Mouse (Mus musculus): ENCODE results near the gene Arhgef33.
A peak's percentile ranks its signal among the peaks of the same experiment; 100 is the strongest.
"Not testable (repeated sequence)": the region's sequence is repeated elsewhere in the genome, so short reads cannot be mapped to it uniquely, and the experiment has no call there.

Gene Arhgef33

DNA sequence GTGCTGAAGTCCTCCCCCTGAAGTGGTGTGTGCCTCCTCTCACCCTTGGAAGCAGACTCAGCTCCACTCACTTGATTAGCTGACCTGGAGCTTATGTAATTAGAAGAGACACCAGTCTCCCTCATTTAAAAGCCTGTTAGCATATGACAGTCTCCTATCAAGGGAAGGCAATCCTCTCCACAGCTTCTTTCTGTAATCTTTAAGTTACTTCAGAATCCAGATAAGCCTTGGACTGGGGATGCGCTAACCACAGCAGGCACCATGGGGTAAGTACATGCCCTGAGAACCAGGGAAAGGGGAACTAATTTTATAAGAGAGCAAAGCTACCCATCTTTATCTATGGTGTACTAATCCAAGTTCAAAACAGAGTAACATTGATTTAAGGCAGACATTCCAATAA, at the start of gene Arhgef33:
TSS of gene Arhgef33 (plus strand) at position 157 of the 400 bp plus-strand sequence.
- DNase-seq (ENCODE audit: low spot score in 2 of 2): no peak

DNA sequence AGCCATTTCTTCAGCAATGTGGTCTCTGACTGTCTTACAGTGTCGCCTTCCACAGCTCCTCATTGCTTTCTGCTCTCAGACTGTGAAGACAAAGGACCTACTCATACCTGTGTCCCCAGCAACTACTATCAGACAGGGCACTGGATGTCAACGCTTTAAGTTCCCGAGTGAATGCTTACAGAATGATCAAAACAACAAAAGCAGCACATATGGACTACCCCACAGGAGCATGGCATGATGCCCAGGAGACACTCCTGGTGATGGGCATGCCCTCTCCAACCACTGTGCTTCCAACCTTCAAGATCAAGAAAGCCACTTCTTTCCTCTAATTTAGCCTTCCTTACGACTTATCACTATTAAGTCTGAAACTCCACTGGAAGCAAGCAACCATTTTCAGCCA, 40.1 kb upstream of the Arhgef33 start:
- no peak for DNase-seq (ENCODE audit: low spot score in 2 of 2)

DNA sequence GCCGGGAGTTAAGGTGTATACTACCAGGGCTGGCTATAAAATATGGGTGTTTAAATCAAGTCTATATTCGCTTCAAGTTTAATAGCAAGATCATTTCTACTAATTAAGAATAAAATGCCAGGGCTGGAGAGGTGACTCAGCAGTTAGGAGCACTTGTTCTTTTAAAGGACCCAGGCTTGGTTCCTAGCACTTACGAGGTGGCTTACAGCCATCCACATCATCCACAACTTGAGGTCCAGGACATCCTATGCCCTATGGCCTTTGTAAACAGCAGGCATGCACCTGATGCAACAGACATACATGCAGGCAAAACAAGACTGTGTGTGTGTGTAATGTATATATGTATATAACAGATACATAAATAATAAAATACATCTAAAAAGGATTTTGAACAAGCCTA, 39.1 kb upstream of the Arhgef33 start:
- DNase-seq (ENCODE audit: low spot score in 2 of 2): no peak

DNA sequence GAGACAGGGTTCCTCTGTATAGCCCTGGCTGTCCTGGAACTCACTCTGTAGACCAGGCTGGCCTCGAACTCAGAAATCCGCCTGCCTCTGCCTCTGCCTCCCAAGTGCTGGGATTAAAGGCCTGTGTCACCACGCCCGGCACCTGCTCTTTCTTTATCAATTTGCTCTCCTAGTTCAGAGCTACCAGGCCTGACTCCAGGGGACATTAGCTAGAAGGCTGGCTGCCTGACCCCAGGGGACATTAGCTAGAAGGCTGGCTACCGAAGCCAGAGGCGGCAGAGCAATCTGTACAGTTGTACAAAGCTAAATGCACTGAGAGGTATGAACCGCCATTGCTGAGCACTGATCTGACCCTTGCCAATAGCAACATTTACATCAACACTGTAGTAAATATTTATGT, 36.6 kb upstream of the Arhgef33 start:
- DNase-seq (ENCODE audit: low spot score in 2 of 2): not testable (repeated sequence)

DNA sequence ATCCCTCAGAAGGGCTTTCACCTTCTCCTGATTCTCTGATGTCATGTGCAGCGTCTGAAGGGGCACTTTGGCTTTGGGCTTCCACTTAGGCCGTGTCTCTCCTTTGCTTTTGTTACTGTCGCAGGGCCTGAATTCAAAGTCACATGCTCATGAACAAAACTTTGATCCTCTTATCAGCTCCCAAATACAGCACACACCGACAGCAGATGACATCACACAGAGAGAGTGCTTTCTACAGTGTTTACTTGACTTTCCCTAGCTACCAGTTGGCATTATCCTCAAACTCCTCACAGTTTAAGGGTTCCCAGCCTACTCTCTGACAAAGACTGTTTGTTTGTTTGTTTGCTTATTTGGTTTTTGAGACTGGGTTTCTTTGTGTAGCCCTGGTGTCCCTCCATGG, 29.0 kb upstream of the Arhgef33 start:
- no peak for DNase-seq (ENCODE audit: low spot score in 2 of 2)

DNA sequence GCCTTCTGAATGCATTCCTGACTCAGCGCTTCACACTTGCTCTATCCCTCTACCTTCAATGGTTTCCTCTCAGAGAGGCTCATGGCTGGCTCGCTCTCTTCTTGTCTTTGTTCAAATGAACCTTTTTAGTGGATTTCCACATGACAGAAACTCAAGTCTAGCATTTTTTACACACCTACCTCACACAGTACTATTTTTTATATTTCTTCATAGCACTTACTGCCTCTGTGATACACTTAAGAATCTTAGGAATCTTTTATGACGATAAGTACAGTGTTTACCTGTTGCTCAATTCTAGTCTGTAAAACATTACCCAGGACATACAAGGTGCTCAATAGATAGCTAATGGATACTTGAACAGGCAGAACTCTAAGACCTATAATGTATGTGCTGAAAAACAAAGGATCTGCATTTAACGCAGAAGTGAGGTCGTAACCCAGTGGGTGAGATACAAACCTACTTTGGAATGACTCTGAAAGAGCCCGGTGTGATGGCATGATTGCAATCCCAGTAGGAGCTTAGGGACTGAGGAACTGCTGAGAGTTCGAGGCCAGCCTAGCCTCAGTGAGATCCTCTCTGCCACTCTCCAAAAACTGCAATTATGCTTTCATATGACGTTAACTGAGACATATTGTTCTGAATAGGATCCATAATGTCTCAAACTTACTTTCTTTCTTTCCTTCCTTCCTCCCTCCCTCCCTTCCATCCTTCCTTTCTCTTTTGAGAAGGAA, 27.7 kb upstream of the Arhgef33 start:
- DNase-seq (ENCODE audit: low spot score in 2 of 2): no peak

- DNase-seq (ENCODE audit: low spot score in 2 of 2): no peak
Measured at GRCm38 (mm10) chr17:80284446-80284845, 22.8 kb upstream of the Arhgef33 start.

GRCm38 (mm10) chr17:80288012-80288411, 19.2 kb upstream of the Arhgef33 start:
- DNase-seq (ENCODE audit: low spot score in 2 of 2): no peak

DNA sequence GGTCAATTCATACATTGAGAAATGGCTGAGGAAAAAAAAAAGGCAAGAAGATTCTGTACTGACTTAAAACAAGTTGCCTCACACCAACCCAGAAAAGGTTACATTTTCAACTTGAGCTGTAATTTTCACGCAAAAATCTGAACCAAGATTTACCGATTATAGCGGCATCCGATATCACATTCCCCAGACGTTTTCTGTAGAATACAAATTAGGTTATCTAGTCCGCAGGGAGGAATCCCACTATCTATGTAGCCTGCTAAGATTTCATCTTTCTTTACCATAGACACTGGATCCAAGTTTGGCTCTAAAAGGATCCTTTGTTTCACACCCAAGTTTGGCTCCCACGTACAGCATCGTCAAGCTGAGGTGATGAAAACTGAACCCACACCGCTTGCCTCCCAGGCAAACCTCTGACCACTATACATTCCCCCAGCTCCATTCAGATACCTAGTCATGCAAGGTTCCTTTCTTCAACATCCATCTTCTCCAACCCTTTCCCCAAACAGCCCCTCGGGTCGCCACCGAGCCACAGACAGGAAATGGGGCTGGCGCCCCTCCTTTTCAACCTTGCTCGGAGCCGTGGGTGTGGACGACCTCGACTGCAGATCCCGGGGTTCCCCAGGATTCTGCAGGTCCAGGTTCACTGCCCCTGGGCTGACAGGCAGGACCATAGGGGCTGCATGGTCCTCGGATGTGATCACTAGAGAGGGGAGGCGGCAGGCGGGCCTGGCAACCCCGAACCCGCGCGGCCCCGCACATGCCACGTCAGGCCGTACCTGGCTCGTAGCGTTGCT, 17.7 kb upstream of the Arhgef33 start:
- no peak for DNase-seq (ENCODE audit: low spot score in 2 of 2)

DNA sequence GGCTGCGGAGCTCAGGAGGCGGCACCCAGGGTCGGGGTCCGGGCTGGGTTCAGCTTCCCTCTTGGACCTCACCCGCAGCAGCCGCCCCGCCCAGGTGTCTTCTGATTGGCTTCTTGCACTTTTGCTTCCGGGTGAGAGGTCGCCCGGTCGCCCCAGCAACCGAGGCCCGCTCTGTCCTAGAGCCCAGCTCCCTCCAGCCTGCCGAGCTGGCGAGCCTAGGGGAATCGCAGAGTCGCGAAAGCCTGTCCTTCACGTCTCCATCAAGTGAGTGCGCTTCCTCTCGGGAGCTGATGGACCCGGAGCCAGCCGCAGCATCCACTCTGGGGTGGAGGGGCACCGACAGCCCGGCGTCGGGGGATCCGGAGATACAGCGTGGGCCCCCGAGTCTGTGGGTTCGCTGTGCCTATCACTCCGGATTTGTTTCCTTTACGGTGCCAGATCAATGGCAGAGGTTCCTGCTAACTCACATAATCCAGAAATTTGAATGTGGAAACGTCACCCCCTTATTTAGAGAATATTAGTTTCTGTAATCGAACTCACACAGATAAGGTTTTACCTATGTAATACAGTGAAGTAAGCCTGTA, 17.0 kb upstream of the Arhgef33 start, which contains the start of the genes Morn2 and Dhx57:
TSS of gene Morn2 (plus strand) at position 130 of the 584 bp plus-strand sequence.
TSS of gene Dhx57 (minus strand) at position 403 of the 584 bp plus-strand sequence.
- DNase-seq (ENCODE audit: low spot score in 2 of 2): peak; percentile 97 to 98

GRCm38 (mm10) chr17:80291148-80291547, 16.1 kb upstream of the Arhgef33 start:
- DNase-seq (ENCODE audit: low spot score in 2 of 2): peak in 1 of 2 experiments; percentile 20

DNA sequence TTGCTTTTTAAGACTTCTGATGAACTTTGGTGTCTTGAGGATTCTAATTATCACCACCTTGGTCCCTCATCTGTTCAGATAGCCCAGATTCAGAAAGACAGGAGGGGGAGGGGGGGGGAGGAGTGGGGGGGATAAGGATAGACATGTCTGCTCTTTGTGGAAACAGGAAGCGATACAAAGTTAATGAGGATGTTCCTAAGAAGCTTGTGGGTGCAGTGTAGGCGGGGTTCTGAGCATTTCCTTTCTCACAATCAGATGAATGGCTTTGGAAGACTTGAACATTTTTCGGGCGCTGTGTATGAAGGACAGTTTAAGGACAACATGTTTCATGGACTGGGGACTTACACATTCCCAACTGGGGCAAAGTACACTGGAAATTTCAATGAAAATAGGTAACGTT, 11.9 kb upstream of the Arhgef33 start:
- no peak for DNase-seq (ENCODE audit: low spot score in 2 of 2)

- no peak for DNase-seq (ENCODE audit: low spot score in 2 of 2)
Measured at GRCm38 (mm10) chr17:80298844-80299243, 8.4 kb upstream of the Arhgef33 start.

DNA sequence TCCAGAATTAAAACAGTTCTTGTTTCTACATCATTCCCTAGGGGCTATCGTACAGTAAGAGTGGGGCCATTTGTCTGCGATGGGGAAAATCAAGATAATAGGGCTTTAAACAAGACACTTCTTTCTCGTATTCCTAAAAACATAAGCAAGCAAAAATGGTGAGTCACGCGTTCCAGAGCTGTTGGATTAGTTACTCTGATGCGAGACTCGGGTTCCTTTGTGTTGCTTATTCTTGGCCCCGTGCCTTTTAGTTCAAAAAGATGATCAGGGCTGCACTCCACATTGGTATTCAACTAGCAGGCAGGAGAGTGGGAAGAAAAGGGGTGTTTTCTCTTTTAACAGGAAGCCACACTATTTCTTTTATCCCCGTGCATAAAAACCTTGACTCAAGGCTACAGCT, 4.6 kb downstream of the Arhgef33 start:
- no peak for DNase-seq (ENCODE audit: low spot score in 2 of 2)

DNA sequence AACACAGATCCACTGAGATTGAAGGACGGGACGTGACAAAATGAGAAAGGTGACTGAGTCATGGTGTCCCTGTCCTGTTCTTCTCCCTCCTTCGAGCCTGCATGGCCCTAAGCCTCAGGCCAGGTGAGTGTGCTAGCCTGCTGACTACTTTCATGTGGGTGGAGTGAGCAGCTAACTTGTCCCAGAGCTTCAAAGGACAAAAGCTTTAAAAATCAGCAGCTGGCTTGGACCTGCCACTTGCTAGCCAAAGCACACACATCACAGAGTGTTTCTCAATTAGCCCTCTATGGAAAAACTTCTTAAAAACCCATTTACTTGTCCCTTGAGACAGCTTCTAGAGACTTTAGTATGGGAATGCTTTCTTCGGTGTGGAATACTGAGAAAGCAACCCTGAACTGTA, 5.2 kb downstream of the Arhgef33 start:
- no peak for DNase-seq (ENCODE audit: low spot score in 2 of 2)

GRCm38 (mm10) chr17:80322228-80322627, 15.0 kb downstream of the Arhgef33 start:
- DNase-seq (ENCODE audit: low spot score in 2 of 2): no peak

DNA sequence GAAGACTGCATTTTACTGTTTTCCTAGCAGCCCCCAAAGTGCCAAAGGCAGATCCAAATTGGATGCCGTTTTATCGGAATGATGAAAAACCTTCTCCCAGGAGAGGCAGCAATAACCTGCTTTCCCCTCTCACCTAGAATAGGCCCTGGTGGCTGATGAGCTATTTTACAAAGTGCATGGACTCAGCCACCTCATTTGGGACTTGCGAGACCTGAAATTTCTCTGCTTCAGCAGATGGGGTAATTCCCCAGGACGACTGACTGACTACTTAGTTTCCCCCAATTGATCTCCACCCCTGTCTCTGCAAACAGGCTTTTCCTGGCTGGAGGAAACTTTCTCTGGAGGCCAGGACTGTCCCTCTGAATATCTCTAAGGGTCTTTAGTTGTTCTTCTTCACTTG, 15.8 kb downstream of the Arhgef33 start:
- DNase-seq (ENCODE audit: low spot score in 2 of 2): no peak

DNA sequence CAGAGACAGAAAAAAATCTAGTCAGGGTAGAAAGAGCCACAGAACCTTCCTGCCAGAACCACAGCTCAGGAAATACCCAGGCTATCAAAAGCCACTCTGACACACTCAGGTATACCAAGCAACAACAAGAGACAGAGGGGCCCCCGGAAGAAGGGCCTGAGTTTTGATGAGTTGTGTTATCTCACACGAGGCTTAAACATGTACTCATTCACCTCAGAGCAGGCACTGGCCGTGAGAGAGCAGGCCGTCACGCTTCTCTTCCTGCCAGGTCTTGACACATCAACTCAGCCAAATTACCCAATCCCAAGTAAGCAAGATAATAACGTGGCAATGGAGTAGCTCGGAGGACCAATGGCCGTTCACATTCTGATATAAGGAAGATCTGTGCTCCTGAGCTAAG, 16.5 kb downstream of the Arhgef33 start:
- no peak for DNase-seq (ENCODE audit: low spot score in 2 of 2)

DNA sequence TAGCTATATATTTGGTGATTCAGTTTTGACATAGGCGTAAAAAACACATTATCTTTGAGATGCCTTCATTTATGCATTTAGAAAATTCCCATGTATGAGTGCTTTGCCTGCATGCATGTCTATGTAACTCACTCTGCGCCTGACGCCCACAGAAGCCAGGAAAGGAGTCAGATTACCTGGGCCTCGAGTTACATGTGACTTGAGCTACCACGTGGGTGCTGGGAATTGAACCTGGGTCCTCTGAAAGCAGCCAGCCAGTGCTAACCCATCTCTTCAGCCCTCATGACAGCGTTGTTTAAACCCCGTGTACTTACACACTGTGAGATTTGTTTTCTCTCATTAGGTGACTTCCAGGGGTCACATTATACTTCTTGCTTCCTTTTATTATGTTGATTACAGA, 17.3 kb downstream of the Arhgef33 start:
- no peak for DNase-seq (ENCODE audit: low spot score in 2 of 2)

GRCm38 (mm10) chr17:80325456-80325855, 18.2 kb downstream of the Arhgef33 start:
- DNase-seq (ENCODE audit: low spot score in 2 of 2): no peak

GRCm38 (mm10) chr17:80326431-80326830, 19.2 kb downstream of the Arhgef33 start:
- DNase-seq (ENCODE audit: low spot score in 2 of 2): no peak

- DNase-seq (ENCODE audit: low spot score in 2 of 2): no peak
Measured at GRCm38 (mm10) chr17:80332386-80332785, 25.2 kb downstream of the Arhgef33 start.

- DNase-seq (ENCODE audit: low spot score in 2 of 2): no peak
Measured at GRCm38 (mm10) chr17:80345277-80345676, 38.1 kb downstream of the Arhgef33 start.
